Mouse (Mus musculus): ENCODE data around the gene Nectin4. TPM values are rescaled to one million over a fixed set of nuclear protein-coding genes. Genes with fewer than 3 reads are reported as not detected.
A peak's percentile ranks its signal among the peaks of the same experiment; 100 is the strongest.

The Nectin4 gene
- polyA plus RNA-seq, 1 experiment from 2014 or later = 1.7 TPM

DNA sequence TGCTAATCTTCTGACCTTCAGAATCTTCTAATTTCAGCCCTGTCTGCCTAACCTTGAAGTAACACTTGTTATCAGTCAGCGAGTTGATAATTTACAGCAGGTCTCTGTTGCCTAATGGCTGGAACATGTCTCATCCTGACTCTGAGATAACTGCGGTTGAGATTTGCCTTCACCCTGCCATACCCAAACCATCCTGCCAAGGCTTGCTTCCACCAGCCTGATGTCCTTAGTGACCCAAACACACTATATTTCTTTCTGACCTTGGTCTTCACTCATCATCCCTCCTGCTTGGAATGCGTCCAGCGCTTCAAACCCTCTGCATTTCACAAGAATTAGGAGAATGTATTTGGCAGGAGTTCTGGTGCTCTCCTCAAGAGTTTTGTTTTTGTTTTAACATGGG, 55.2 kb downstream of the Nectin4 start:
- WGBS = 83% methylated on average over 4 of the region's 4 CpGs
- Histone ChIP-seq H3K4me3 (no peak overlapping the region), H3K4me1 (replicated peaks) (no peaks in the 10 kb centered on the region), H3K27ac (no peak overlapping the region), H3K36me3 (peaks cover 13% of the 10 kb centered on the region), H3K27me3 (ENCODE audit: insufficient read depth, poor library complexity, severe bottlenecking) (no peaks in the 10 kb centered on the region), H3K9me3 (0 out of 2 replicates have a peak, but pooled peaks cover 2% of the 10 kb centered on the region)
- DNase-seq (ENCODE audit: low spot score) = no peak

DNA sequence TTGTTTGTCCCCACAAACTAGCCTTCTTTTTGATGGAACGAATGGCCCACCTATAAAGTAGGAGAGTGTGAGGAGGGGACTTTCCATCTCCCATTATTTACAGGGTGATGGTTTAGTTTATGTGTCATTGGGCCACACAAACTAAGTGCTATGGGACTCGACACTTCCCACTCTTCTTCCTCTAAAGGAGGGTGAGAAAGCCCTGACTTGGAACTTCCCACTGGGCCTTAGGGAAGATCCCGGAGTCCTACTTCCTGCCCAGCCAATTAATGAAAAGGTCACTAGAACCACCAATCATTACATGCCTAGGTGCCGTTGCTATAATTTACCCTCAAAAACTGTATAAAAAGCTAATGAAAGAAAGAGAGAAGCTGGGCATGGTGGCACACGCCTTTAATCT, 62.3 kb downstream of the Nectin4 start:
- no peak for DNase-seq (ENCODE audit: low spot score)
- H3K27me3 ChIP-seq (ENCODE audit: insufficient read depth, poor library complexity, severe bottlenecking) = peaks cover 11% of the 10 kb centered on the region
- H3K4me3 ChIP-seq = no peak overlapping the region
- 0 out of 2 replicates have a peak, but pooled peaks cover 2% of the 10 kb centered on the region for H3K9me3 ChIP-seq
- no peak overlapping the region for H3K27ac ChIP-seq
- no peaks in the 10 kb centered on the region for H3K36me3 ChIP-seq
- 89% methylated on average over 5 of the region's 5 CpGs for WGBS
- peaks cover 2% of the 10 kb centered on the region for H3K4me1 ChIP-seq (replicated peaks)

DNA sequence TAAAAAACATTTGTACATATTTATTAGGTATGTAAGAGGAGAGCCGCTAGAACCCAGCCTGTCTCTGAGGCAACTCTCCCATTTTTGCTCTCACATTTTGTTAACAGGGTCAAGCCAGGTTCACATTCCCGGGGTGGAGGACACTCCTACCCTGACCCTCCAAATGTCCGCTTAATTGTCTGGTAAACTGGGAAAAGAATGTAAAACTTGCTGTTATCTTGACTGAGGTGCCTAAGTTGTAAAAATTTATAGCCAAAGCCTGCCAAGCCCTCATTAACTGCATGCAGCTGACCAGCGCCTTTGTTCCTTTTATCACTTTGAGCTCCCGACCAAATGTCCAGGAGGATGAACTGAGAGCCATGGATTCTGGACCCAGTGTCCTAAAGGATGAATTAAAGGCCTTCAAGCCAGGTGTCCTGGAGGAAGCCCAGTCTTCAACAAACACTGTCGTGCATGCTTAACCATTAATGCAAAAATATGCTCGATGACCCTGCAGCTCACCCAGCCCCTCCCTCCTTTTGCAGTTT, 65.5 kb downstream of the Nectin4 start:
- peaks cover 23% of the 10 kb centered on the region for H3K4me1 ChIP-seq (replicated peaks)
- 64% methylated on average over 7 of the region's 7 CpGs for WGBS
- no peaks in the 10 kb centered on the region for H3K9me3 ChIP-seq
- H3K27me3 ChIP-seq (ENCODE audit: insufficient read depth, poor library complexity, severe bottlenecking) = peaks cover 43% of the 10 kb centered on the region
- DNase-seq (ENCODE audit: low spot score) = no peak
- no peak overlapping the region for H3K27ac ChIP-seq
- H3K36me3 ChIP-seq = no peaks in the 10 kb centered on the region
- H3K4me3 ChIP-seq = no peak overlapping the region

DNA sequence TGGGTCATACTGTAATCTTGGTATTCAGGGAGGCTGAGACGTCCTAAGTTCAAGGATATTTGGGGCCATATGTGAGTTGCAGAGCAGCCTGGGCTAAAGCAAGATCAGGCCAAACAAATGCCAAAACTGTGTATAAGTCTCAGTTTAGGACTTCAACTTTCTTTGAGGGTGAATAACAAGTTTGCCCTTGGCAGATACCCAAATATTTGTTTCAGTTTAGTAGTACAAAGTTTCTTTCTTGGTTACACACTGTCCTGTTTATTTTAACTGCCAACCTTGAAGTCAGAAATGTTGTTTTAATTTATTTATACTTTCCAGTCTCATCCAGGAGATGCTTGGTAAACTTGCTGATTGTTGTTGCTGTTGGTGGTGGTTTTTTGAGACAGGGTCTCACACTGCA, 66.1 kb downstream of the Nectin4 start:
- peaks cover 45% of the 10 kb centered on the region for H3K27me3 ChIP-seq (ENCODE audit: insufficient read depth, poor library complexity, severe bottlenecking)
- no peak for DNase-seq (ENCODE audit: low spot score)
- no peaks in the 10 kb centered on the region for H3K36me3 ChIP-seq
- WGBS = 82% methylated on average over 1 of the region's 1 CpGs
- no peaks in the 10 kb centered on the region for H3K9me3 ChIP-seq
- H3K4me1 ChIP-seq (replicated peaks) = peaks cover 23% of the 10 kb centered on the region
- H3K27ac ChIP-seq = no peak overlapping the region
- no peak overlapping the region for H3K4me3 ChIP-seq

DNA sequence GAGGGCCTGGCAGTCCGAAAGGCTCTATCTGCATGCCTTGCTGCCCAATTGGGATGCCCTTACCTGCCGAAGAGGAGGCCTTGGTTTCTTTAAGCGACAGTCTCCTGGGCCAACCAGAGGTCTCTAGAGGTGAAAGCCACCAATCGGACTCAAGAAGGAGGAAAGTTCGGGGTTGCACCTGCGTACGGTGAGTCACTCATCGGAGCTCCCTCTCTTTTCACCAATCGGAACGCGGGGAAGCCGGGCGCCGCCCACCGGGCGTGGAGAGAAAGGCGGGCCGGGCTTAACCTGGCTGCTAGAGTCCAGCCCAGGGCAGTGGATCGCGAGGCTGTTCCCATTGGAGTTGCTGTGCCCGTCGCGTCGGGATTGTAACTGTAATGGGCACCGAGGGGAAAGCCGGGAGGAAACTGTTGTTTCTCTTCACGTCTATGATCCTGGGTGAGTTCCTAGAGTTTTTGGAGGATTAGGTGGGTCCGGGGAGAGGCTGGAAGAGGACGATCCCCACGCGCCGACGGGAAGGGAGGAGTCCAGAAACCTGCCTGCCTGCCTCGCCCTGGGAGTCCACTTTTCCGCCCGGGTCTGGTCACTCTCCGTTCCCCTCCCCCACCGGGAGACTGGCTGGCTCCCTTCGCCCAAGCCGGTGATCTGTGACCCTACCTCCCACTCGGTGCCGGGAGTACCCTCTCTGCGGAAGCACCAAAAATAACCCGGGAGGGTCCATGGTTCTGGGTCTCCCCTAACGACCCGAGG, 67.5 kb downstream of the Nectin4 start, which contains the start of gene F11r:
F11r (plus strand) TSS at position 272 of the 750 bp plus-strand sequence.
- peak within 1 kb of the TSS; percentile 76 for H3K27ac ChIP-seq
- WGBS = under 1% methylated on average over 46 of the region's 46 CpGs

More for the DNA sequence above, 67.5 kb downstream of the Nectin4 start, which contains the start of gene F11r:
- Histone ChIP-seq H3K27me3 (ENCODE audit: insufficient read depth, poor library complexity, severe bottlenecking) (peaks cover 45% of the 10 kb centered on the region), H3K36me3 (no peaks in the 10 kb centered on the region), H3K9me3 (no peaks in the 10 kb centered on the region), H3K4me1 (replicated peaks) (peaks cover 32% of the 10 kb centered on the region), H3K4me3 (peak within 1 kb of the TSS; percentile 55)
- DNase-seq (ENCODE audit: low spot score) = peak; percentile 74

Other genes starting within 250 kb of the Nectin4 start
- 295 and 301 TPM in 2 replicates for gene Sdhc, start 219.5 kb upstream of the Nectin4 start, polyA plus RNA-seq (2016; fragmentation: Nextera tagmentation; extraction: Ambion mirVana)
- gene Mpz, start 219.4 kb upstream of the Nectin4 start, polyA plus RNA-seq (2016; fragmentation: Nextera tagmentation; extraction: Ambion mirVana) = 1.3 and 1.6 TPM in 2 replicates
- 19.9 and 32.8 TPM in 2 replicates for gene Pcp4l1, start 173.8 kb upstream of the Nectin4 start, polyA plus RNA-seq (2016; fragmentation: Nextera tagmentation; extraction: Ambion mirVana)
- gene Nr1i3, start 156.1 kb upstream of the Nectin4 start, polyA plus RNA-seq (2016; fragmentation: Nextera tagmentation; extraction: Ambion mirVana) = 0.21 and 0.27 TPM in 2 replicates
- gene Tomm40l, start 147.6 kb upstream of the Nectin4 start, polyA plus RNA-seq (2016; fragmentation: Nextera tagmentation; extraction: Ambion mirVana) = 33.1 and 36.2 TPM in 2 replicates
- gene Apoa2, start 145.0 kb upstream of the Nectin4 start, polyA plus RNA-seq (2016; fragmentation: Nextera tagmentation; extraction: Ambion mirVana) = 3.4 and 4.7 TPM in 2 replicates
- 16.3 and 22.8 TPM in 2 replicates for gene Fcer1g, start 135.7 kb upstream of the Nectin4 start, polyA plus RNA-seq (2016; fragmentation: Nextera tagmentation; extraction: Ambion mirVana)
- 10.4 and 13.0 TPM in 2 replicates for gene Adamts4, start 119.7 kb upstream of the Nectin4 start, polyA plus RNA-seq (2016; fragmentation: Nextera tagmentation; extraction: Ambion mirVana)
- gene Ndufs2, start 118.7 kb upstream of the Nectin4 start, polyA plus RNA-seq (2016; fragmentation: Nextera tagmentation; extraction: Ambion mirVana) = 250 and 275 TPM in 2 replicates
- 70.3 and 80.9 TPM in 2 replicates for gene B4galt3, start 99.8 kb upstream of the Nectin4 start, polyA plus RNA-seq (2016; fragmentation: Nextera tagmentation; extraction: Ambion mirVana)
- 54.1 and 56.2 TPM in 2 replicates for gene Ppox, start 88.9 kb upstream of the Nectin4 start, polyA plus RNA-seq (2016; fragmentation: Nextera tagmentation; extraction: Ambion mirVana)
- gene Usp21, start 82.1 kb upstream of the Nectin4 start, polyA plus RNA-seq (2016; fragmentation: Nextera tagmentation; extraction: Ambion mirVana) = 95.6 and 111 TPM in 2 replicates
- 105 and 111 TPM in 2 replicates for gene Ufc1, start 75.1 kb upstream of the Nectin4 start, polyA plus RNA-seq (2016; fragmentation: Nextera tagmentation; extraction: Ambion mirVana)
- 46.2 and 48.4 TPM in 2 replicates for gene Dedd, start 41.0 kb upstream of the Nectin4 start, polyA plus RNA-seq (2016; fragmentation: Nextera tagmentation; extraction: Ambion mirVana)
- 39.6 and 46.0 TPM in 2 replicates for gene Nit1, start 24.5 kb upstream of the Nectin4 start, polyA plus RNA-seq (2016; fragmentation: Nextera tagmentation; extraction: Ambion mirVana)
- gene Pfdn2, start 24.4 kb upstream of the Nectin4 start, polyA plus RNA-seq (2016; fragmentation: Nextera tagmentation; extraction: Ambion mirVana) = 130 and 147 TPM in 2 replicates
- 2.1 and 2.5 TPM in 2 replicates for gene Klhdc9, start 9.3 kb upstream of the Nectin4 start, polyA plus RNA-seq (2016; fragmentation: Nextera tagmentation; extraction: Ambion mirVana)
- 0.82 and 0.98 TPM in 2 replicates for gene Arhgap30, start 18.9 kb downstream of the Nectin4 start, polyA plus RNA-seq (2016; fragmentation: Nextera tagmentation; extraction: Ambion mirVana)
- gene Usf1, start 41.2 kb downstream of the Nectin4 start, polyA plus RNA-seq (2016; fragmentation: Nextera tagmentation; extraction: Ambion mirVana) = 143 and 159 TPM in 2 replicates
- 9.7 and 10.1 TPM in 2 replicates for gene Tstd1, start 48.8 kb downstream of the Nectin4 start, polyA plus RNA-seq (2016; fragmentation: Nextera tagmentation; extraction: Ambion mirVana)
- gene F11r, start 67.4 kb downstream of the Nectin4 start, polyA plus RNA-seq (2016; fragmentation: Nextera tagmentation; extraction: Ambion mirVana) = 22.2 and 28.7 TPM in 2 replicates
- 11.2 and 13.3 TPM in 2 replicates for gene Alyref2, start 133.4 kb downstream of the Nectin4 start, polyA plus RNA-seq (2016; fragmentation: Nextera tagmentation; extraction: Ambion mirVana)
- not detected in 2 replicates for gene Itln1, start 165.2 kb downstream of the Nectin4 start, polyA plus RNA-seq (2016; fragmentation: Nextera tagmentation; extraction: Ambion mirVana)
- 0.09 TPM in 1 of 2 replicates, not detected in the other for gene Cd244a, start 189.1 kb downstream of the Nectin4 start, polyA plus RNA-seq (2016; fragmentation: Nextera tagmentation; extraction: Ambion mirVana)
- gene Ly9, start 237.3 kb downstream of the Nectin4 start, polyA plus RNA-seq (2016; fragmentation: Nextera tagmentation; extraction: Ambion mirVana) = 0.09 TPM in 1 of 2 replicates, not detected in the other